Mouse (Mus musculus): Measurements from ENCODE around the gene Psmb2. TPM values are rescaled to one million over a fixed set of nuclear protein-coding genes. Genes with fewer than 3 reads are reported as not detected.
A peak's percentile ranks its signal among the peaks of the same experiment; 100 is the strongest.

The Psmb2 gene
- total and polyA plus RNA-seq, 3 experiments = 225 to 447 (median 395) TPM

- Histone ChIP-seq H3K27me3 (replicated peaks) (no peaks in the 10 kb centered on the region), H3K4me2 (ENCODE audit: insufficient read depth, low read depth, poor library complexity, severe bottlenecking) (no peak overlapping the region), H3K4me1 (ENCODE audit: control insufficient read depth in 1 of 2, insufficient read depth in 2 of 2) (peaks cover 6 to 44% of the 10 kb centered on the region in 2 experiments; a peak in 3 of 4 replicates), H3K9ac (ENCODE audit: insufficient read depth, low read depth) (peak overlapping the region; percentile 86; the same call in 1 of the 2 replicates), H3K27ac (ENCODE audit: insufficient read depth, low read depth) (no peak overlapping the region), H3K4me3 (replicated peaks in 1 of 3; ENCODE audit: low read depth in 2 of 3, low read length in 2 of 3, poor library complexity in 1 of 3) (no peak overlapping the region), H3K36me3 (replicated peaks in 1 of 2; ENCODE audit: control insufficient read depth in 1 of 2, insufficient read depth in 1 of 2, low read length in 1 of 2) (peaks cover 20 to 36% of the 10 kb centered on the region in 2 experiments), H3K79me2 (replicated peaks; ENCODE audit: control insufficient read depth, extremely low read depth, insufficient read depth, poor library complexity, severe bottlenecking) (peaks cover 17% of the 10 kb centered on the region), H3K9me3 (replicated peaks; ENCODE audit: low read length) (no peaks in the 10 kb centered on the region)
- in situ Hi-C loops (cut with MboI; ENCODE audit: low pct_ligation_motif_present, low pct_unique_long_range_greater_than_20kb, low sequenced_read_pairs) = no loop called here
- DNase-seq (ENCODE audit: extremely low read depth) = no peak
- dilution Hi-C loops (cut with MboI; ENCODE audit: extremely low pct_ligation_motif_present, extremely low pct_unique_long_range_greater_than_20kb, low sequenced_read_pairs) = no loop called here
- TF ChIP-seq ZC3H11A (IDR thresholded peaks at IDR 0.05; ENCODE audit: low read depth, low read length) = no peak
- TF ChIP-seq MAX (IDR thresholded peaks at IDR 0.05; ENCODE audit: low read length) = no peak
- TF ChIP-seq TCF12 (IDR thresholded peaks at IDR 0.05; ENCODE audit: low read depth, low read length) = no peak
- no peak for TF ChIP-seq MAFK (IDR thresholded peaks at IDR 0.05; ENCODE audit: insufficient replicate concordance, low read length)
- no peak for TF ChIP-seq CTCF (conservative IDR thresholded peaks at IDR 0.05 in 1 of 2, IDR thresholded peaks at IDR 0.05 in 1 of 2; ENCODE audit: low read depth in 2 of 2, low read length in 2 of 2)
- no peak for TF ChIP-seq RAD21 (IDR thresholded peaks at IDR 0.05; ENCODE audit: low read depth, low read length)
- no peak for TF ChIP-seq HCFC1 (IDR thresholded peaks at IDR 0.05; ENCODE audit: low read depth, low read length)
- TF ChIP-seq GABPA (IDR thresholded peaks at IDR 0.05; ENCODE audit: insufficient replicate concordance, low read depth, low read length) = no peak
- no peak for TF ChIP-seq E2F4 (IDR thresholded peaks at IDR 0.05; ENCODE audit: insufficient replicate concordance, low read depth, low read length)
These were observed 77.4 kb downstream of the Psmb2 start for GRCm38 (mm10) chr4:126754736-126755374.

GRCm38 (mm10) chr4:126756766-126757165 lies 79.3 kb downstream of the Psmb2 start:
- Histone ChIP-seq H3K79me2 (replicated peaks; ENCODE audit: control insufficient read depth, extremely low read depth, insufficient read depth, poor library complexity, severe bottlenecking) (peaks cover 10% of the 10 kb centered on the region), H3K27me3 (replicated peaks) (no peaks in the 10 kb centered on the region), H3K27ac (ENCODE audit: insufficient read depth, low read depth) (no peak overlapping the region), H3K36me3 (replicated peaks in 1 of 2; ENCODE audit: control insufficient read depth in 1 of 2, insufficient read depth in 1 of 2, low read length in 1 of 2) (peaks cover 12 to 27% of the 10 kb centered on the region in 2 experiments), H3K4me2 (ENCODE audit: insufficient read depth, low read depth, poor library complexity, severe bottlenecking) (no peak overlapping the region), H3K9me3 (replicated peaks; ENCODE audit: low read length) (no peaks in the 10 kb centered on the region), H3K4me1 (ENCODE audit: control insufficient read depth in 1 of 2, insufficient read depth in 2 of 2) (peaks cover 2 to 27% of the 10 kb centered on the region in 2 experiments; a peak in 3 of 4 replicates), H3K4me3 (replicated peaks in 1 of 3; ENCODE audit: low read depth in 2 of 3, low read length in 2 of 3, poor library complexity in 1 of 3) (no peak overlapping the region), H3K9ac (ENCODE audit: insufficient read depth, low read depth) (no peak overlapping the region)
- dilution Hi-C loops (cut with MboI; ENCODE audit: extremely low pct_ligation_motif_present, extremely low pct_unique_long_range_greater_than_20kb, low sequenced_read_pairs) (no loop called here), in situ Hi-C loops (cut with MboI; ENCODE audit: low pct_ligation_motif_present, low pct_unique_long_range_greater_than_20kb, low sequenced_read_pairs) (no loop called here)
- no peak for TF ChIP-seq ZMIZ1 (IDR thresholded peaks at IDR 0.05; ENCODE audit: low read depth, low read length)
- no peak for TF ChIP-seq MYC (IDR thresholded peaks at IDR 0.05; ENCODE audit: low read depth, low read length)
- no peak for TF ChIP-seq EP300 (IDR thresholded peaks at IDR 0.05; ENCODE audit: low read length)
- TF ChIP-seq RCOR1 (conservative IDR thresholded peaks at IDR 0.05; ENCODE audit: low read depth, low read length) = no peak
- no peak for TF ChIP-seq TBP (conservative IDR thresholded peaks at IDR 0.05; ENCODE audit: low read depth, low read length)
- TF ChIP-seq BHLHE40 (IDR thresholded peaks at IDR 0.05; ENCODE audit: low read depth, low read length) = no peak
- TF ChIP-seq NRF1 (IDR thresholded peaks at IDR 0.05; ENCODE audit: low read depth, low read length) = no peak
- no peak for TF ChIP-seq MXI1 (IDR thresholded peaks at IDR 0.05; ENCODE audit: low read depth, low read length)
- DNase-seq (ENCODE audit: extremely low read depth) = no peak
